Mouse (Mus musculus) kidney, adult 2 months (tissue): ENCODE results near the gene Nfatc2ip.

Source experiments
- CTCF ChIP-seq: fragments of 200-500 bp; conservative IDR thresholded peaks from 2 replicates; pipeline ENCODE4 v1.5.1; 2011; ENCODE audit warnings: low read depth, mild to moderate bottlenecking, control low read depth, low read length, moderate library complexity, mixed read lengths; ENCODE audit not compliant: insufficient read depth, insufficient read length
- POLR2A ChIP-seq: fragments of 200-500 bp; IDR thresholded peaks from one replicate; pipeline ENCODE4 v1.6.1; 2011; ENCODE audit warnings: low read depth, low read length, control low read depth

DNA sequence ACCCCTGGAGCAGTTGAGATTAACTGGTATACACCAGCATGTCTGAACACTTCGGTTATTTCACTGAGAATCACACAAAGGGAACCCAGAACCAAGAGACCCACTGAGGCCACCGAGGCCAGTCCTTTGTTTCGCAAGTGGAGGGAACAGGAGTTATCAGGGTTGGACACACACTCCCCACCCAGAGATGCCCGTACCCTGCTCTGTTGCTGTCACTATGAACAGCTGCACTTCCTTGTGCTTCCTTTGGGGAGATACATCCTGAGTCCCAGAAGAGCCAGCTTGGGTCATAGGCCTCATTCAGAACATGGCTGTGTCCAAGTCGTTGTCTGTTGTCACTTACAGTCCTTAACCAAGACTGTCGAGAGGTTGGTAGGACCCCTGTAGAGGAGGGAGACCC is 33.5 kb downstream of the Nfatc2ip start:
- TF ChIP-seq CTCF: no peak
- no peak for TF ChIP-seq POLR2A
